Mouse (Mus musculus) neural tube, embryonic 11.5 days (tissue): ENCODE measurements around the gene Moxd1. TPM values are rescaled to one million over a fixed set of nuclear protein-coding genes. Genes with fewer than 3 reads are reported as not detected.

Source experiments
- ATAC-seq: fragments of 200-750 bp; cut with Nextera tagmentation; 2 replicates; pipeline ENCODE4 v1.8.0; 2017; ENCODE audit warnings: moderate number of reproducible peaks, mild to moderate bottlenecking, moderate TSS enrichment, moderate library complexity; ENCODE audit not compliant: insufficient read depth, low FRiP score, low TSS enrichment
- DNase-seq: peaks from one replicate; pipeline ENCODE4 v3.0.0-alpha.2; 2015; ENCODE audit warnings: low spot score
- H3K27ac ChIP-seq: fragments of 300-500 bp; sonication (generic); 2 replicates; pipeline ENCODE4 v1.5.1; 2014; ENCODE audit warnings: low read depth, mild to moderate bottlenecking, low read length
- H3K27me3 ChIP-seq: fragments of 300-500 bp; sonication (generic); 2 replicates; pipeline ENCODE4 v1.6.1; 2014; ENCODE audit warnings: mild to moderate bottlenecking, low read length, mixed read lengths; ENCODE audit not compliant: control insufficient read depth, insufficient read depth
- H3K36me3 ChIP-seq: fragments of 300-500 bp; sonication (generic); 2 replicates; pipeline ENCODE4 v1.6.1; 2014; ENCODE audit warnings: mild to moderate bottlenecking, low read length, moderate library complexity, mixed read lengths; ENCODE audit not compliant: control insufficient read depth, insufficient read depth
- H3K4me1 ChIP-seq: fragments of 300-500 bp; sonication (generic); 2 replicates; pipeline ENCODE4 v1.6.1; 2014; ENCODE audit warnings: low read length, mixed read lengths; ENCODE audit not compliant: control insufficient read depth, insufficient read depth
- H3K4me2 ChIP-seq: fragments of 300-500 bp; sonication (generic); 2 replicates; pipeline ENCODE4 v1.6.1; 2014; ENCODE audit warnings: low read depth, mild to moderate bottlenecking, moderate library complexity
- H3K4me3 ChIP-seq: fragments of 300-500 bp; sonication (generic); 2 replicates; pipeline ENCODE4 v1.5.1; 2014; ENCODE audit warnings: low read depth, low read length
- H3K9ac ChIP-seq: fragments of 300-500 bp; sonication (generic); 2 replicates; pipeline ENCODE4 v1.6.1; 2014; ENCODE audit warnings: mild to moderate bottlenecking, low read length
- H3K9me3 ChIP-seq: fragments of 300-500 bp; sonication (generic); 2 replicates; pipeline ENCODE4 v1.6.1; 2016; ENCODE audit warnings: low read length; ENCODE audit not compliant: control insufficient read depth
- WGBS: fragments of 180-500 bp; shearing (Covaris S2); extraction: QIAGEN DNeasy Blood & Tissue Kit; methylation state at CpG from one replicate; pipeline ENCODE4 v1.1.7; 2014; 5-methylcytosine and 5-hydroxymethylcytosine counted together
- polyA plus RNA-seq: library from polyadenylated mRNA; unstranded; fragments of >200 nt; fragmentation: Nextera tagmentation; extraction: Ambion mirVana; gene quantifications from 2 replicates; pipeline ENCODE4 v1.2.1, GENCODE M21; 2014

Gene Moxd1
- polyA plus RNA-seq, 1 experiment from 2014 or later, result 45.8 TPM

GRCm38 (mm10) chr10:24258150-24258549 lies 34.8 kb downstream of the Moxd1 start:
- Histone ChIP-seq H3K4me3 (no peak overlapping the region), H3K4me1 (no peaks in the 10 kb centered on the region), H3K27me3 (no peaks in the 10 kb centered on the region), H3K27ac (no peak overlapping the region), H3K36me3 (no peaks in the 10 kb centered on the region), H3K9me3 (no peaks in the 10 kb centered on the region), H3K9ac (no peak overlapping the region), H3K4me2 (no peak overlapping the region)
- 67% methylated on average over 7 of the region's 7 CpGs for WGBS
- DNase-seq, result no peak
- no peak for ATAC-seq

DNA sequence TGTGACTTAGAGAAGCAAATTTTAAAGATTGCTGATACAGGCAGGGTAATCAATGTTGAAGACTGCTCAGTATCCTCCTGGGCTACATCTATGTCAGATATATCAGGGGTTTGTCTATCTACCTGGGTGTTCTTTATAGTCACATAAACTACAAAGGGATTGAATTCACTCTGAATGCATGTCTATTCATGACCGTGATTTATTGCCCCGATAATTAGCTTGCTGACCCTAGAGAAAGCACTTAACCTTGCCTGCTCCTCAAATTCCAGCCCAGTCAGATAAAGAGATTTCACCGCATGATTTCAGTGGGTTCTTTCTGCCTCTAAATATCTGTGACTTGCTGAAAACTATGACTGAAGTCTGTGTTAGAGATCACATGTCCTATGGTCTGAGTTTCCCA lies 35.6 kb downstream of the Moxd1 start:
- Histone ChIP-seq H3K4me1 (no peaks in the 10 kb centered on the region), H3K4me3 (no peak overlapping the region), H3K36me3 (no peaks in the 10 kb centered on the region), H3K9me3 (no peaks in the 10 kb centered on the region), H3K27ac (no peak overlapping the region), H3K9ac (no peak overlapping the region), H3K27me3 (no peaks in the 10 kb centered on the region), H3K4me2 (no peak overlapping the region)
- WGBS, result 37% methylated on average over 3 of the region's 3 CpGs
- 0 out of 2 replicates have a peak, but pooled peaks have one; percentile 31 for ATAC-seq
- no peak for DNase-seq

GRCm38 (mm10) chr10:24259794-24260590 lies 36.7 kb downstream of the Moxd1 start:
- Histone ChIP-seq H3K4me3 (no peak overlapping the region), H3K27ac (no peak overlapping the region), H3K9me3 (no peaks in the 10 kb centered on the region), H3K9ac (no peak overlapping the region), H3K36me3 (no peaks in the 10 kb centered on the region), H3K27me3 (no peaks in the 10 kb centered on the region), H3K4me2 (no peak overlapping the region), H3K4me1 (no peaks in the 10 kb centered on the region)
- WGBS, result 70% methylated on average over 5 of the region's 5 CpGs
- DNase-seq (no peak), ATAC-seq (no peak)

GRCm38 (mm10) chr10:24267520-24267919 lies 44.2 kb downstream of the Moxd1 start:
- H3K36me3 ChIP-seq, result no peaks in the 10 kb centered on the region
- no peak overlapping the region for H3K4me3 ChIP-seq
- no peak overlapping the region for H3K9ac ChIP-seq
- ATAC-seq (no peak), DNase-seq (no peak)
- H3K4me1 ChIP-seq, result no peaks in the 10 kb centered on the region
- H3K27ac ChIP-seq, result no peak overlapping the region
- H3K4me2 ChIP-seq, result no peak overlapping the region
- no peaks in the 10 kb centered on the region for H3K9me3 ChIP-seq
- H3K27me3 ChIP-seq, result no peaks in the 10 kb centered on the region
- WGBS, result 72% methylated on average over 2 of the region's 2 CpGs

DNA sequence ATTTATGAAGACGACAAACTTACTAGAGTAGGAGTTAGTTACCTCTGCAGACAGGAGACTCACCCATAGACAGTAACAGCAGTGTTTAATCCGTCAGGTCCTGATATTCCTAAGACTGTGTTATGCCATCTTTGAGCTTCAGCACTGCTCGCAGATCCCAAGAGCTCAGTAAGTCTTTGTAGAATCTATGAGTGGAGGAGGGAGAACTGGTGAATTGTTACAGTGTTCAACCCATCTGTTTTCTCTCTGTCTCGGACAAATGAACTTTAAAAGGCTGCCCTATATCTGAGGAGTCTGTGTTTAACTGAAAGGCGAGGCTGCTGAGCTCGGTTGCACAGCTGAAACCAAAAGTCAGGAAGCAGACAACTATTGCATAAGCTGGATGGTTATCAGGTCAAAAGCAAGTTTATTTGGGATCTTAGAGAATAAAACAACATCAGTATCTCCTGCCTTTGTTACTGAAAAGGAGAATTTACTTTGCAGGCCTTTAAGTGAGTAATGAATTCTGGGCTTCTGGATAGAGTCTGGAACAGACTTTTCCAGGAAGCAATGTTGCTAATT lies 47.8 kb downstream of the Moxd1 start:
- Histone ChIP-seq H3K27ac (no peak overlapping the region), H3K4me3 (no peak overlapping the region), H3K36me3 (no peaks in the 10 kb centered on the region), H3K27me3 (no peaks in the 10 kb centered on the region), H3K4me2 (no peak overlapping the region), H3K9me3 (no peaks in the 10 kb centered on the region), H3K9ac (no peak overlapping the region), H3K4me1 (no peaks in the 10 kb centered on the region)
- 68% methylated on average over 6 of the region's 6 CpGs for WGBS
- no peak for ATAC-seq
- DNase-seq, result no peak

DNA sequence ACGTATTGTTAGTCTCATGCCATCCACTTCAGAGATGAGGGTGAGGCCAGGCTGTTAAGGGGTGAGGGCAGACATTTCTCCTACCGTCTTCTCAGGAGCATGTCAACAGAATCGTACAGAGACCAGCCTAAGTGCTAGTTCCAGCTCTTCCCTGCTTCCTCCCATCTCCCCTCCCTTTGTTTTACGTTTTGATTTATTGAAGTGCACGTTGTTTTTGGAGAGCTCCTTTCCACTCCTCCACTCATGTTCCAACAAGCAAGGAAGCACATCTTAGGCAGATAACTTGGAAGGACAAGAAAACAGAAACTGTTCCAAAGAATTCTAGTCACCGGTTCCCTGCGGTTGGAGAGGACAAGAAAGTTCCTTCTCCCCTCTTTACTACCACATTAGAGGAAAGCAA lies 52.9 kb downstream of the Moxd1 start:
- Histone ChIP-seq H3K4me3 (no peak overlapping the region), H3K27me3 (no peaks in the 10 kb centered on the region), H3K9me3 (no peaks in the 10 kb centered on the region), H3K9ac (no peak overlapping the region), H3K36me3 (no peaks in the 10 kb centered on the region), H3K27ac (no peak overlapping the region), H3K4me1 (no peaks in the 10 kb centered on the region), H3K4me2 (no peak overlapping the region)
- WGBS, result 54% methylated on average over 7 of the region's 7 CpGs
- no peak for DNase-seq
- ATAC-seq, result no peak

DNA sequence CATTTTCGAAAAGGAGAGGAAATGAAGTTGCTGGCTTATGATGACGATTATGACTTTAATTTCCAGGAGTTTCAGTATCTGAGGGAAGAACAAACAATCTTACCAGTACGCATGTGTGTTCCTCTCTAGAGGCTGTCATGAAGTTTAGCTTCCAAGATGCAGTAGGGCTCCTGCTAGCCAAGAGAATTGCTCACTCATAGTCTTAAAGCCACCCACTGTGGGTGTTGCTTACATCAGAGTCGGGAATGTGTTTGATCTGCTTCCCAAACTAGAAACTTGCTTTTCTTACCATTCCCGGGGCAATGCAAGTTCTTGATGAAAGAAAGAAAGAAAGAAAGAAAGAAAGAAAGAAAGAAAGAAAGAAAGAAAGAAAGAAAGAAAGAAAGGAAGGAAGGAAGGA lies 59.3 kb downstream of the Moxd1 start:
- Histone ChIP-seq H3K36me3 (no peaks in the 10 kb centered on the region), H3K9me3 (no peaks in the 10 kb centered on the region), H3K4me1 (no peaks in the 10 kb centered on the region), H3K9ac (no peak overlapping the region), H3K27me3 (no peaks in the 10 kb centered on the region), H3K4me2 (no peak overlapping the region), H3K27ac (no peak overlapping the region), H3K4me3 (no peak overlapping the region)
- ATAC-seq, result no peak
- DNase-seq, result no peak
- 63% methylated on average over 5 of the region's 5 CpGs for WGBS

GRCm38 (mm10) chr10:24291611-24292010 lies 68.3 kb downstream of the Moxd1 start:
- H3K4me1 ChIP-seq, result no peaks in the 10 kb centered on the region
- DNase-seq (no peak), ATAC-seq (no peak)
- no peaks in the 10 kb centered on the region for H3K27me3 ChIP-seq
- no peak overlapping the region for H3K9ac ChIP-seq
- no peak overlapping the region for H3K4me3 ChIP-seq
- no peaks in the 10 kb centered on the region for H3K36me3 ChIP-seq
- H3K9me3 ChIP-seq, result no peaks in the 10 kb centered on the region
- no peak overlapping the region for H3K4me2 ChIP-seq
- 87% methylated on average over 8 of the region's 8 CpGs for WGBS
- H3K27ac ChIP-seq, result no peak overlapping the region

- ATAC-seq (no peak), DNase-seq (no peak)
- no peak overlapping the region for H3K4me3 ChIP-seq
- H3K4me2 ChIP-seq, result no peak overlapping the region
- H3K9ac ChIP-seq, result no peak overlapping the region
- no peaks in the 10 kb centered on the region for H3K36me3 ChIP-seq
- H3K4me1 ChIP-seq, result no peaks in the 10 kb centered on the region
- 95% methylated on average over 1 of the region's 1 CpGs for WGBS
- H3K27me3 ChIP-seq, result no peaks in the 10 kb centered on the region
- H3K27ac ChIP-seq, result no peak overlapping the region
- H3K9me3 ChIP-seq, result no peaks in the 10 kb centered on the region
Observed at GRCm38 (mm10) chr10:24292671-24293070, 69.4 kb downstream of the Moxd1 start.
